Mouse (Mus musculus): ENCODE measurements around the gene Rp9. TPM values are rescaled to one million over a fixed set of nuclear protein-coding genes. Genes with fewer than 3 reads are reported as not detected.

Rp9 gene
- polyA plus RNA-seq, 1 experiment from 2014 or later, result 59.1 TPM

GRCm38 (mm10) chr9:22372760-22373159 lies 96.8 kb downstream of the Rp9 start:
- ChIA-PET POLR2A (no interaction called here), CTCF (interaction anchor here (0.8 kb wide), 1 partner anchor 13 kb away, joined by 3 read pairs; no protein-coding TSS in a partner anchor)
- DNase-seq (ENCODE audit: low read depth, low spot score) (no peak), ATAC-seq (no peak)
- in situ Hi-C loops (cut with MboI; ENCODE audit: low pct_unique_long_range_greater_than_20kb), result no loop called here
- no peaks in the 10 kb centered on the region for H3K27me3 ChIP-seq
- peak; percentile 49 for TF ChIP-seq CTCF (IDR thresholded peaks at IDR 0.05)

- in situ Hi-C loops (cut with MboI; ENCODE audit: low pct_unique_long_range_greater_than_20kb), result no loop called here
- ATAC-seq, result no peak
- no peak for DNase-seq (ENCODE audit: low read depth, low spot score)
- POLR2A ChIA-PET, result no interaction called here
- no peak for TF ChIP-seq CTCF (IDR thresholded peaks at IDR 0.05)
- CTCF ChIA-PET, result interaction anchor here (1.1 to 1.9 kb wide), 2 partner anchors 17 to 18 kb away, joined by 4 to 5 read pairs; no protein-coding TSS in a partner anchor
- H3K27me3 ChIP-seq, result no peaks in the 10 kb centered on the region
Observed at GRCm38 (mm10) chr9:22368030-22368429, 101.5 kb downstream of the Rp9 start.

- no peak for TF ChIP-seq CTCF (IDR thresholded peaks at IDR 0.05)
- no peak for DNase-seq (ENCODE audit: low read depth, low spot score)
- in situ Hi-C loops (cut with MboI; ENCODE audit: low pct_unique_long_range_greater_than_20kb), result no loop called here
- no peaks in the 10 kb centered on the region for H3K27me3 ChIP-seq
- POLR2A ChIA-PET, result interaction anchor here (0.8 kb wide), 1 partner anchor 283 kb away, joined by 5 read pairs; no protein-coding TSS in a partner anchor
- CTCF ChIA-PET, result interaction anchor here (0.7 kb wide), 1 partner anchor 10 kb away, joined by 3 read pairs; no protein-coding TSS in a partner anchor
- no peak for ATAC-seq
Observed at GRCm38 (mm10) chr9:22366621-22367020, 102.9 kb downstream of the Rp9 start.

GRCm38 (mm10) chr9:22366221-22366620 lies 103.3 kb downstream of the Rp9 start:
- in situ Hi-C loops (cut with MboI; ENCODE audit: low pct_unique_long_range_greater_than_20kb), result no loop called here
- ATAC-seq (no peak), DNase-seq (ENCODE audit: low read depth, low spot score) (no peak)
- POLR2A ChIA-PET, result interaction anchor here (0.8 kb wide), 1 partner anchor 282 kb away, joined by 5 read pairs; no protein-coding TSS in a partner anchor
- no peaks in the 10 kb centered on the region for H3K27me3 ChIP-seq
- CTCF ChIA-PET, result interaction anchor here (0.7 kb wide), 1 partner anchor 10 kb away, joined by 3 read pairs; no protein-coding TSS in a partner anchor
- TF ChIP-seq CTCF (IDR thresholded peaks at IDR 0.05), result no peak

Other genes with a start within 250 kb of the Rp9 start
- gene Zfp809, start 244.0 kb downstream of the Rp9 start, polyA plus RNA-seq (2021), result 32.9 TPM
- gene Zfp599, start 209.8 kb downstream of the Rp9 start, polyA plus RNA-seq (2021), result 0.27 TPM
- gene Zfp810, start 162.1 kb downstream of the Rp9 start, polyA plus RNA-seq (2021), result 12.5 TPM
- gene Anln, start 80.6 kb downstream of the Rp9 start, polyA plus RNA-seq (2021), result 87.6 TPM
- gene 9530077C05Rik, start 58.2 kb downstream of the Rp9 start, polyA plus RNA-seq (2021), result 12.7 TPM
- not detected for gene Gm17545, start 15.5 kb downstream of the Rp9 start, polyA plus RNA-seq (2021)
- gene Bbs9, start 6.0 kb upstream of the Rp9 start, polyA plus RNA-seq (2021), result 12.8 TPM

Data from Patski (cell line).